Mouse (Mus musculus): ENCODE results near the gene Susd1. TPM values are rescaled to one million over a fixed set of nuclear protein-coding genes. Genes with fewer than 3 reads are reported as not detected.
"Not testable (repeated sequence)": the region's sequence is repeated elsewhere in the genome, so short reads cannot be mapped to it uniquely, and the experiment has no call there.

Susd1 gene
- polyA plus RNA-seq, 1 experiment = 8.8 TPM

- no peaks in the 10 kb centered on the region for H3K4me1 ChIP-seq (ENCODE audit: control insufficient read depth, insufficient read depth, low read length)
- TF ChIP-seq POLR2A (IDR thresholded peaks at IDR 0.05; ENCODE audit: low read depth, low read length) (no peak), CTCF (conservative IDR thresholded peaks at IDR 0.05; ENCODE audit: insufficient read depth, insufficient read length, low read depth, low read length) (no peak)
- no peak for DNase-seq
- no peak overlapping the region for H3K27ac ChIP-seq (ENCODE audit: insufficient read depth, low read depth, low read length)
- H3K27me3 ChIP-seq (replicated peaks; ENCODE audit: control insufficient read depth, insufficient read depth, low read length) = no peaks in the 10 kb centered on the region
- no peak overlapping the region for H3K4me3 ChIP-seq (ENCODE audit: insufficient read depth, low read depth, low read length)
- H3K36me3 ChIP-seq (ENCODE audit: control insufficient read depth, insufficient read depth, low read length) = no peaks in the 10 kb centered on the region
- whole genome bisulfite sequencing = 68% methylated on average over 2 of the region's 2 CpGs
These were observed 151.3 kb downstream of the Susd1 start for GRCm38 (mm10) chr4:59287103-59287502.

DNA sequence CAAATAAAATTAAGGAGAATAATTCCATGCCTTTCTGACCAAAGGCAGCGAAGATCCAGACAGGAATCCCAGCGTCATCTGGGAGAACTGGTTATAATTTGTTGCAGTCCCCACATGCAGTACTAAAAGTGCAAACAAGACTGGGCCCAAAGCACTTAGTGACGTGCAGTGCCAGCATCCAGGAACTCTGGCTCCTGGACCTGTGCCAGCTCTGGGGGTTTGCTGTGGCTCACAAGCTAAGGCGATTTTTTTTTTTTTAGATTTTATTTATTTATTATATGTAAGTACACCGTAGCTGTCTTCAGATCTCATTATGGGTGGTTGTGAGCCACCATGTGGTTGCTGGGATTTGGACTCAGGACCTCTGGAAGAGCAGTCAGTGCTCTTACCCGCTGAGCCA is 152.1 kb downstream of the Susd1 start:
- not testable (repeated sequence) for H3K36me3 ChIP-seq (ENCODE audit: control insufficient read depth, insufficient read depth, low read length); H3K4me1 ChIP-seq (ENCODE audit: control insufficient read depth, insufficient read depth, low read length); H3K27me3 ChIP-seq (replicated peaks; ENCODE audit: control insufficient read depth, insufficient read depth, low read length); H3K27ac ChIP-seq (ENCODE audit: insufficient read depth, low read depth, low read length); DNase-seq; H3K4me3 ChIP-seq (ENCODE audit: insufficient read depth, low read depth, low read length)
- 72% methylated on average over 6 of the region's 6 CpGs for WGBS

DNA sequence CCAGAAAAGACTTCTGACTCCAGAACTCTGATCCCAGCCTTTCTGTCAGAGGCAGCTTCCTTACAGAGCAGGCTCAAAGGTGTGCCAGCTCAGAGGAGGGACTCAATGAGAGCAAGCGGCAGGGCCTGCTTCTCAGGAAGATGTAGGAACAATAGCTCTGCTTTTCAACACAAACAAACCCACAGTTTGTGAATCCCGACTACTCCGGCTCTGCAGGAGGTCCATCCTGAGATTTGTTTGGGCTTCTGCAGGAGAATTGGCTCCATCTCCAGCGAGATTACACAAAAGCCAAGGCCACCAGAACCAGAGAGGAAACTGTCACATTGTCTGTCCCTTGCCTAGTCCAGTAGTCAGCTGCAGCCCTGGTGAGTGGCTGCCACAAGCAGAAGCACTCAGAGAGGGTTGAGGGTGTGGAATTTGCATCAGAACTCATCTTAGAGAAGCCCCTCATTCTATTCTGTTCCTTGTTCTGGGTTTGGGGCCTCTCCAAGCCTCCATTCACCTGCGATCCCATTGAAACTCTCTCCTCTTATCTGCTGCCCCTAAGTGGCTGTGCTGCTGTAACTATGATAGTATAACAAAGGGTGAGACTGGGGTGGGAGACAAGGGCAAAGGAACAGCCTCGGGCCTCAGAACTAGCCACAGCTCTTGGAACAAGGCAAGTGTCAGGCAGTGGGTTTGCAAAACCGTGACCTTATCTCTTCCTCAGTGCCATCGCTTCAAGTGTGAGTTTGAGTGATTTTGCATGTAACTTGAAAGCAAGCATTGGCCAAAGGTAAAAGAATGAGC is 155.5 kb downstream of the Susd1 start:
- WGBS = 73% methylated on average over 8 of the region's 8 CpGs
- H3K27ac ChIP-seq (ENCODE audit: insufficient read depth, low read depth, low read length) = no peak overlapping the region
- H3K27me3 ChIP-seq (replicated peaks; ENCODE audit: control insufficient read depth, insufficient read depth, low read length) = no peaks in the 10 kb centered on the region
- H3K4me1 ChIP-seq (ENCODE audit: control insufficient read depth, insufficient read depth, low read length) = no peaks in the 10 kb centered on the region
- H3K36me3 ChIP-seq (ENCODE audit: control insufficient read depth, insufficient read depth, low read length) = no peaks in the 10 kb centered on the region
- no peak for TF ChIP-seq CTCF (conservative IDR thresholded peaks at IDR 0.05; ENCODE audit: insufficient read depth, insufficient read length, low read depth, low read length)
- TF ChIP-seq POLR2A (IDR thresholded peaks at IDR 0.05; ENCODE audit: low read depth, low read length) = no peak
- no peak overlapping the region for H3K4me3 ChIP-seq (ENCODE audit: insufficient read depth, low read depth, low read length)
- DNase-seq = no peak

DNA sequence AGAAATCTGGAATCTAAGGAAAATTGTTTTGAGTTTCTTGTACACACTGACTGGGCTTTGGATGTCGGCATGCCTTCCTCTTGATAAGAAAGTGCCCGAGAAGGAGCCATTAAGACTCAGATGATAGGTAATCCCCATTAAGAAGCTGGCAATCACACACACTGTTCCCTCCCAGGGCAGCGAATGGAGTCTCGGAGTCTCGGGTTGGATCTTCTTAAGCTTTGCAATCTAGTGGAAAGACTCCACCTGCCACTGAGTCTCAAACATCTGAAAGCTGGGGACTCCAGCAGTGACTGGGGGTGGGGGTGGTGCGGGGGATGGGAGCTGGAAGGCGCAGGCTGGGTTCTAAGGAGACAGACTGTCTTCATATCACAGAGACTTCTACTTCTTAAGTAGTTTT is 156.3 kb downstream of the Susd1 start:
- no peak for TF ChIP-seq POLR2A (IDR thresholded peaks at IDR 0.05; ENCODE audit: low read depth, low read length)
- no peak for TF ChIP-seq CTCF (conservative IDR thresholded peaks at IDR 0.05; ENCODE audit: insufficient read depth, insufficient read length, low read depth, low read length)
- whole genome bisulfite sequencing = 72% methylated on average over 7 of the region's 7 CpGs
- Histone ChIP-seq H3K27ac (ENCODE audit: insufficient read depth, low read depth, low read length) (no peak overlapping the region), H3K36me3 (ENCODE audit: control insufficient read depth, insufficient read depth, low read length) (no peaks in the 10 kb centered on the region), H3K4me3 (ENCODE audit: insufficient read depth, low read depth, low read length) (no peak overlapping the region), H3K4me1 (ENCODE audit: control insufficient read depth, insufficient read depth, low read length) (no peaks in the 10 kb centered on the region), H3K27me3 (replicated peaks; ENCODE audit: control insufficient read depth, insufficient read depth, low read length) (no peaks in the 10 kb centered on the region)
- no peak for DNase-seq

DNA sequence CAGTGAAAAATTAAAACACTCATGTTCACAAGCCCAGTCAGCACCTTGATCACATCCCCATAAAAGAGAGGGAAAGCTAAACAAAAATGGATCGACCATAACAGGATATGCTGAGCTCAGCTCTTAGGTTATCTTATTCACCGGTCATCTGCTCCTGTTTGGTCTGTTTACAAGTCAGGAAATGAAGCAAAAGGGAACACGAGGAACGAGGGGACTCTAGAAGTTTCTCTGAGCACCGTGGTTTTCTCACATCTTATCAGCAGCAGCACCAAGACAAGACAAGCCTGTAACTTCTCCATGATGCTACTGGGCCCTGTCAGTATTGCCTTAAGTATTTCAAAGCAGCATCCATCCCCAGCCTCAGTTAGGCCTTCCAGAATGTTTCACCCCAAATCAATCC is 157.6 kb downstream of the Susd1 start:
- Histone ChIP-seq H3K4me3 (ENCODE audit: insufficient read depth, low read depth, low read length) (no peak overlapping the region), H3K27me3 (replicated peaks; ENCODE audit: control insufficient read depth, insufficient read depth, low read length) (no peaks in the 10 kb centered on the region), H3K27ac (ENCODE audit: insufficient read depth, low read depth, low read length) (no peak overlapping the region), H3K36me3 (ENCODE audit: control insufficient read depth, insufficient read depth, low read length) (no peaks in the 10 kb centered on the region), H3K4me1 (ENCODE audit: control insufficient read depth, insufficient read depth, low read length) (peaks cover 2% of the 10 kb centered on the region; the same call in 1 of the 2 replicates)
- no peak for DNase-seq
- WGBS = 54% methylated on average over 5 of the region's 5 CpGs
- TF ChIP-seq POLR2A (IDR thresholded peaks at IDR 0.05; ENCODE audit: low read depth, low read length) (no peak), CTCF (conservative IDR thresholded peaks at IDR 0.05; ENCODE audit: insufficient read depth, insufficient read length, low read depth, low read length) (no peak)

DNA sequence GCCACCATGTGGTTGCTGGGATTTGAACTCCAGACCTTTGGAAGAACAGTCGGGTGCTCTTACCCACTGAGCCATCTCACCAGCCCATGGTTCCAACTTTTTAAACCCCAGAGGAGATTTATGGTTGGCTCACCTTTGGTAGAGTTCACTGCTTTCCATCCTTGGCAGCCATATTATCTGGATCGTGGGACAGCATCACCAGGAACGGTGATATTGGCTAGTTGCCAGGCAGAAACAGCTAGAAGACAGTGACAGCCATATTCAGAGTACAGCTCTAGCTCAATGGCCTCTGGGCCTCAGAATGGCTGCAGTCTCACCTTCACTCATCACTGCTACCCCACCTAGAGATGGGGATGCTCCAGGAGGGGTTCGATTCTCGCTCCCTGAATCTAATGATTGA is 159.3 kb downstream of the Susd1 start:
- Histone ChIP-seq H3K4me3 (ENCODE audit: insufficient read depth, low read depth, low read length) (no peak overlapping the region), H3K27ac (ENCODE audit: insufficient read depth, low read depth, low read length) (no peak overlapping the region), H3K4me1 (ENCODE audit: control insufficient read depth, insufficient read depth, low read length) (peaks cover 2% of the 10 kb centered on the region; the same call in 1 of the 2 replicates), H3K36me3 (ENCODE audit: control insufficient read depth, insufficient read depth, low read length) (no peaks in the 10 kb centered on the region), H3K27me3 (replicated peaks; ENCODE audit: control insufficient read depth, insufficient read depth, low read length) (no peaks in the 10 kb centered on the region)
- no peak for DNase-seq
- WGBS = 76% methylated on average over 5 of the region's 5 CpGs
- TF ChIP-seq POLR2A (IDR thresholded peaks at IDR 0.05; ENCODE audit: low read depth, low read length) (no peak), CTCF (conservative IDR thresholded peaks at IDR 0.05; ENCODE audit: insufficient read depth, insufficient read length, low read depth, low read length) (no peak)

- Histone ChIP-seq H3K4me1 (ENCODE audit: control insufficient read depth, insufficient read depth, low read length) (peaks cover 2% of the 10 kb centered on the region; the same call in 1 of the 2 replicates), H3K36me3 (ENCODE audit: control insufficient read depth, insufficient read depth, low read length) (no peaks in the 10 kb centered on the region), H3K27me3 (replicated peaks; ENCODE audit: control insufficient read depth, insufficient read depth, low read length) (no peaks in the 10 kb centered on the region), H3K27ac (ENCODE audit: insufficient read depth, low read depth, low read length) (no peak overlapping the region), H3K4me3 (ENCODE audit: insufficient read depth, low read depth, low read length) (no peak overlapping the region)
- 89% methylated on average over 7 of the region's 7 CpGs for WGBS
- DNase-seq = no peak
- no peak for TF ChIP-seq POLR2A (IDR thresholded peaks at IDR 0.05; ENCODE audit: low read depth, low read length)
- TF ChIP-seq CTCF (conservative IDR thresholded peaks at IDR 0.05; ENCODE audit: insufficient read depth, insufficient read length, low read depth, low read length) = no peak
These were observed 160.0 kb downstream of the Susd1 start for GRCm38 (mm10) chr4:59278410-59278809.
